Mouse (Mus musculus): ENCODE measurements around the gene Fam167b. TPM values are rescaled to one million over a fixed set of nuclear protein-coding genes. Genes with fewer than 3 reads are reported as not detected.
A peak's percentile ranks its signal among the peaks of the same experiment; 100 is the strongest.

Fam167b gene
- total and polyA plus RNA-seq, 3 experiments, result 1.1 to 1.2 TPM; not detected in 1

DNA sequence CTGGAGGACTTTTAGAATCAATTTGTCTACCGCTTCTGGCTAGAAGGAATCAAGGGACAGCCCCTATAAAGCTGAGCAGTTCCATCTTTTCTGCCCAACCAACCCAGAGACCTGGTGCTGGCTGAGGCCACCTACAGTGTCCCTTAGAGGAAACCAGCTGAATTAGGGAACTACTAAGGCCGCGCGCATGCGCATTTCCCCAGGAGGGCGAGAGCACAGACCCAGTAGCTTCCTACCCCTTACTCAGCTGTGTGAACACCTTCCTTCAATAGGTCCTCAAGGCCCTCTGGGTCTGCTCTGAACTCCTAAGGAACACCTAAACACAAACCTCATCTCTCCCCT lies 46.7 kb upstream of the Fam167b start:
- peak; percentile 89 for DNase-seq (ENCODE audit: extremely low read depth)
- in situ Hi-C loops (cut with MboI; ENCODE audit: low pct_ligation_motif_present, low pct_unique_long_range_greater_than_20kb, low sequenced_read_pairs) (no loop called here), dilution Hi-C loops (cut with MboI; ENCODE audit: extremely low pct_ligation_motif_present, extremely low pct_unique_long_range_greater_than_20kb, low sequenced_read_pairs) (no loop called here)
- H3K9ac ChIP-seq (ENCODE audit: insufficient read depth, low read depth), result no peak overlapping the region
- H3K27ac ChIP-seq (ENCODE audit: insufficient read depth, low read depth), result peak overlapping the region; percentile 66; the same call in 1 of the 2 replicates
- peak overlapping the region; percentile 35; the same call in 1 of the 2 replicates for H3K4me2 ChIP-seq (ENCODE audit: insufficient read depth, low read depth, poor library complexity, severe bottlenecking)
- peak overlapping the region in 2 of 3 experiments; percentile 6 to 28 for H3K4me3 ChIP-seq (replicated peaks in 1 of 3; ENCODE audit: low read depth in 2 of 3, low read length in 2 of 3, poor library complexity in 1 of 3)
- no peaks in the 10 kb centered on the region for H3K27me3 ChIP-seq (replicated peaks)
- TF ChIP-seq RAD21 (IDR thresholded peaks at IDR 0.05; ENCODE audit: low read depth, low read length) (no peak), MXI1 (IDR thresholded peaks at IDR 0.05; ENCODE audit: low read depth, low read length) (0 out of 2 replicates have a peak, but pooled peaks have one; percentile 21), NRF1 (IDR thresholded peaks at IDR 0.05; ENCODE audit: low read depth, low read length) (peak; percentile 87)
- no peaks in the 10 kb centered on the region for H3K9me3 ChIP-seq (replicated peaks; ENCODE audit: low read length)
- H3K36me3 ChIP-seq (replicated peaks in 1 of 2; ENCODE audit: control insufficient read depth in 1 of 2, insufficient read depth in 1 of 2, low read length in 1 of 2), result peaks cover 39 to 58% of the 10 kb centered on the region in 2 experiments
- H3K4me1 ChIP-seq (ENCODE audit: control insufficient read depth in 1 of 2, insufficient read depth in 2 of 2), result peaks cover 11 to 59% of the 10 kb centered on the region in 2 experiments
- H3K79me2 ChIP-seq (replicated peaks; ENCODE audit: control insufficient read depth, extremely low read depth, insufficient read depth, poor library complexity, severe bottlenecking), result no peaks in the 10 kb centered on the region

DNA sequence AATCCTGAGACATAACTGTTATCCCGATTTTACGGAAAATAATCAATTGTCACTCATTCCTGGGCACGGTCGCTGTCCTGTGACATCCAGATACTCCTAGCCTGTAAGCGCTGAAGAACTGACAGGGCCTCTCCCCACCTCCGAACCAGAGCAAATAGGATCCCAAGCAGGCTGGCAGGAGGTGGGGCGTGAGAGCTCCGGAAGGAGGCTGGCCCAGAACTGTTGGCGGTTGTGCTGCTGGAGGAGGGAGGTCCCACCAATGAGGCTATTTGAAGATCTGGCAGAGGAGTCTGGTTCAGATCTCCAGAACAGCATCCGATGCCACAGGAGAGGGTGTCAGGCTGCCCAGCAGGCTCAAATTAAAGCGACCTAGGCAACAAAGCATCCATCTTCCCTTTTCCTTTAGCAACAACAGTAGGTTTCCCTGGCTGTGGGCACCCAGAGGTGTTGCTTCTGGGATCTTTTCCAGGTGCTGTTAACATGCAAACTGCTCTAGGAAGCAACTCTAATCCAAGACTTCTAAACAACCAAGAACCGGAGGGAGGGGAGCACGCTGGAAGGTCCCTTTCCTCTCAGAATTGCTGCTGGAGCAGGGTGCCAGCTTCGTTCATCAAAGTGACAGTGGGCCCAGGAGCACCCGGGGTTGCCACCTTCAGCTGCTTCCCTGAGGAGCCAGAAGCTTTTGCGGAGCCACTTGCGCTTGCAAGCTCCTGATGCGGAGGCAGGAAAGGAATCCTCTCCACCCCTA lies 46.1 kb upstream of the Fam167b start:
- in situ Hi-C loops (cut with MboI; ENCODE audit: low pct_ligation_motif_present, low pct_unique_long_range_greater_than_20kb, low sequenced_read_pairs) (loop anchor here (25.0 kb wide), 1 partner anchor 262 kb away; no protein-coding TSS in a partner anchor), dilution Hi-C loops (cut with MboI; ENCODE audit: extremely low pct_ligation_motif_present, extremely low pct_unique_long_range_greater_than_20kb, low sequenced_read_pairs) (no loop called here)
- peak overlapping the region; percentile 29 for H3K27ac ChIP-seq (ENCODE audit: insufficient read depth, low read depth)
- H3K4me2 ChIP-seq (ENCODE audit: insufficient read depth, low read depth, poor library complexity, severe bottlenecking), result peak overlapping the region; percentile 35; the same call in 1 of the 2 replicates
- H3K79me2 ChIP-seq (replicated peaks; ENCODE audit: control insufficient read depth, extremely low read depth, insufficient read depth, poor library complexity, severe bottlenecking), result no peaks in the 10 kb centered on the region
- H3K36me3 ChIP-seq (replicated peaks in 1 of 2; ENCODE audit: control insufficient read depth in 1 of 2, insufficient read depth in 1 of 2, low read length in 1 of 2), result peaks cover 35 to 55% of the 10 kb centered on the region in 2 experiments
- H3K4me1 ChIP-seq (ENCODE audit: control insufficient read depth in 1 of 2, insufficient read depth in 2 of 2), result peaks cover 11 to 63% of the 10 kb centered on the region in 2 experiments
- peak; percentile 93 for DNase-seq (ENCODE audit: extremely low read depth)
- 0 out of 2 replicates have a peak overlapping the region, but pooled peaks have one; percentile 46 for H3K9ac ChIP-seq (ENCODE audit: insufficient read depth, low read depth)
- TF ChIP-seq SIN3A (IDR thresholded peaks at IDR 0.05; ENCODE audit: low read length) (0 out of 2 replicates have a peak, but pooled peaks have one; percentile 1), POLR2A (IDR thresholded peaks at IDR 0.05; ENCODE audit: low read depth, low read length) (peak; percentile 28), ELF1 (IDR thresholded peaks at IDR 0.05; ENCODE audit: low read depth, low read length) (peak; percentile 62), PAX5 (IDR thresholded peaks at IDR 0.05; ENCODE audit: low read length) (no peak), POLR2AphosphoS2 (IDR thresholded peaks at IDR 0.05; ENCODE audit: low read depth, low read length) (peak; percentile 39; the same call in 1 of the 2 replicates), ETS1 (conservative IDR thresholded peaks at IDR 0.05; ENCODE audit: low read depth, low read length) (0 out of 2 replicates have a peak, but pooled peaks have one; percentile 6)
- no peaks in the 10 kb centered on the region for H3K27me3 ChIP-seq (replicated peaks)
- peak overlapping the region; percentile 31 to 77 (median 54) for H3K4me3 ChIP-seq (replicated peaks in 1 of 3; ENCODE audit: low read depth in 2 of 3, low read length in 2 of 3, poor library complexity in 1 of 3)
- H3K9me3 ChIP-seq (replicated peaks; ENCODE audit: low read length), result no peaks in the 10 kb centered on the region

DNA sequence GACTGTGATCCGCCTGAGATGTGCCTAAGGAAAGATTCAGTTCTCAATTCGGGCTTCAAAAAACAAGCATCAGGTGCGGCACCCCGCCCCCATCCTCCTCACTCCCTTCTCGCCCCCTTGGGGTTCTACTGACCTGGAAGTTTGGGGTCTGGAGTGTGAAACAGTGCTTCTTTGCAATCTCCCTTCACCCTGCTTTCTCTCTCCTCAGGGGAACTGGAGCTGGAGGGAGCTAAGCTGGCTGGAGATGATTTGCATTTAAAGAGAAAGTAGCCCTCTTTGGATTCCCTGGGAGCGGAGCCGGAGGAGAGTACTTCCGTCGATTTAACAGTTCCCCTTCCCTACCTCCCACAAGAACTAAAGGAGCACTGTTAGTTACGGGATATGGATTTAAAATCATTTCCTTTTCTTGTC lies 45.3 kb upstream of the Fam167b start, which contains the start of gene Ccdc28b:
TSS of gene Ccdc28b (minus strand) at position 267 of the 411 bp plus-strand sequence.
- H3K79me2 ChIP-seq (replicated peaks; ENCODE audit: control insufficient read depth, extremely low read depth, insufficient read depth, poor library complexity, severe bottlenecking), result no peaks in the 10 kb centered on the region
- dilution Hi-C loops (cut with MboI; ENCODE audit: extremely low pct_ligation_motif_present, extremely low pct_unique_long_range_greater_than_20kb, low sequenced_read_pairs) (no loop called here), in situ Hi-C loops (cut with MboI; ENCODE audit: low pct_ligation_motif_present, low pct_unique_long_range_greater_than_20kb, low sequenced_read_pairs) (loop anchor here (25.0 kb wide), 1 partner anchor 261 kb away; no protein-coding TSS in a partner anchor)
- H3K4me3 ChIP-seq (replicated peaks in 1 of 3; ENCODE audit: low read depth in 2 of 3, low read length in 2 of 3, poor library complexity in 1 of 3), result peak within 1 kb of the TSS; percentile 31 to 77 (median 54)
- H3K4me1 ChIP-seq (ENCODE audit: control insufficient read depth in 1 of 2, insufficient read depth in 2 of 2), result peaks cover 11 to 63% of the 10 kb centered on the region in 2 experiments
- H3K9me3 ChIP-seq (replicated peaks; ENCODE audit: low read length), result no peaks in the 10 kb centered on the region
- H3K36me3 ChIP-seq (replicated peaks in 1 of 2; ENCODE audit: control insufficient read depth in 1 of 2, insufficient read depth in 1 of 2, low read length in 1 of 2), result peaks cover 27 to 47% of the 10 kb centered on the region in 2 experiments
- peak within 1 kb of the TSS; percentile 29 for H3K27ac ChIP-seq (ENCODE audit: insufficient read depth, low read depth)
- no peaks in the 10 kb centered on the region for H3K27me3 ChIP-seq (replicated peaks)
- peak within 1 kb of the TSS; percentile 35 for H3K4me2 ChIP-seq (ENCODE audit: insufficient read depth, low read depth, poor library complexity, severe bottlenecking)
- H3K9ac ChIP-seq (ENCODE audit: insufficient read depth, low read depth), result peak within 1 kb of the TSS; percentile 46; the same call in 1 of the 2 replicates
- DNase-seq (ENCODE audit: extremely low read depth), result no peak
- TF ChIP-seq MYC (IDR thresholded peaks at IDR 0.05; ENCODE audit: low read depth, low read length) (no peak), MXI1 (IDR thresholded peaks at IDR 0.05; ENCODE audit: low read depth, low read length) (0 out of 2 replicates have a peak, but pooled peaks have one; percentile 11), BHLHE40 (IDR thresholded peaks at IDR 0.05; ENCODE audit: low read depth, low read length) (0 out of 2 replicates have a peak, but pooled peaks have one; percentile 10)
